Mouse (Mus musculus): ENCODE results near the gene Ciapin1.

GRCm38 (mm10) chr8:94841183-94841582, 3.0 kb upstream of the Ciapin1 start:
- TF ChIP-seq MAFK (IDR thresholded peaks at IDR 0.05; ENCODE audit: insufficient read depth, low read depth, low read length), result no peak
- TF ChIP-seq ZC3H11A (IDR thresholded peaks at IDR 0.05; ENCODE audit: borderline replicate concordance, low read depth, low read length), result no peak
- TF ChIP-seq CHD2 (IDR thresholded peaks at IDR 0.05; ENCODE audit: low read depth, low read length), result no peak
- no peak for TF ChIP-seq ZNF384 (IDR thresholded peaks at IDR 0.05; ENCODE audit: low read depth, low read length)
